Mouse (Mus musculus): ENCODE results near the gene Cep63. TPM values are rescaled to one million over a fixed set of nuclear protein-coding genes. Genes with fewer than 3 reads are reported as not detected.

Gene Cep63
- polyA plus RNA-seq, 1 experiment from 2014 or later = 47.7 TPM

- 37% methylated on average over 22 of the region's 22 CpGs for WGBS
- H3K4me2 ChIP-seq (replicated peaks) = peak overlapping the region; percentile 65
- no peak overlapping the region for H3K4me3 ChIP-seq (replicated peaks)
These were observed 80.7 kb downstream of the Cep63 start for GRCm38 (mm10) chr9:102545406-102546255.

GRCm38 (mm10) chr9:102544773-102545366 lies 81.5 kb downstream of the Cep63 start:
- H3K4me3 ChIP-seq (replicated peaks) = peak overlapping the region; percentile 27
- H3K4me1 ChIP-seq (replicated peaks) = 0 out of 2 replicates have a peak, but pooled peaks cover 5% of the 10 kb centered on the region
- no peaks in the 10 kb centered on the region for H3K36me3 ChIP-seq
- no peak overlapping the region for H3K9ac ChIP-seq
- no peak overlapping the region for H3K27ac ChIP-seq
- peak; percentile 86 for ATAC-seq
- no peaks in the 10 kb centered on the region for H3K9me3 ChIP-seq
- WGBS = 1% methylated on average over 26 of the region's 26 CpGs
- H3K27me3 ChIP-seq (replicated peaks) = peaks cover 19% of the 10 kb centered on the region
- peak overlapping the region; percentile 65 for H3K4me2 ChIP-seq (replicated peaks)

More at GRCm38 (mm10) chr9:102545406-102546255, 80.7 kb downstream of the Cep63 start:
- Histone ChIP-seq H3K9ac (no peak overlapping the region), H3K27ac (no peak overlapping the region), H3K4me1 (replicated peaks) (0 out of 2 replicates have a peak, but pooled peaks cover 5% of the 10 kb centered on the region), H3K27me3 (replicated peaks) (peaks cover 19% of the 10 kb centered on the region), H3K36me3 (no peaks in the 10 kb centered on the region), H3K9me3 (no peaks in the 10 kb centered on the region)
- ATAC-seq = no peak

- Histone ChIP-seq H3K4me1 (replicated peaks) (0 out of 2 replicates have a peak, but pooled peaks cover 5% of the 10 kb centered on the region), H3K27me3 (replicated peaks) (peaks cover 19% of the 10 kb centered on the region), H3K4me2 (replicated peaks) (peak overlapping the region; percentile 65), H3K9me3 (no peaks in the 10 kb centered on the region), H3K9ac (no peak overlapping the region), H3K36me3 (no peaks in the 10 kb centered on the region), H3K27ac (no peak overlapping the region), H3K4me3 (replicated peaks) (peak overlapping the region; percentile 27)
- peak; percentile 32 for ATAC-seq
- WGBS = 21% methylated on average over 11 of the region's 11 CpGs
These were observed 82.1 kb downstream of the Cep63 start for GRCm38 (mm10) chr9:102544116-102544772.

GRCm38 (mm10) chr9:102543761-102544115 lies 82.6 kb downstream of the Cep63 start:
- no peak overlapping the region for H3K27ac ChIP-seq
- peaks cover 19% of the 10 kb centered on the region for H3K27me3 ChIP-seq (replicated peaks)
- 0 out of 2 replicates have a peak, but pooled peaks cover 5% of the 10 kb centered on the region for H3K4me1 ChIP-seq (replicated peaks)
- WGBS = 75% methylated on average over 2 of the region's 2 CpGs
- ATAC-seq = no peak
- no peaks in the 10 kb centered on the region for H3K9me3 ChIP-seq
- H3K36me3 ChIP-seq = no peaks in the 10 kb centered on the region
- H3K4me3 ChIP-seq (replicated peaks) = no peak overlapping the region
- H3K9ac ChIP-seq = no peak overlapping the region
- no peak overlapping the region for H3K4me2 ChIP-seq (replicated peaks)

GRCm38 (mm10) chr9:102542540-102542939 lies 83.8 kb downstream of the Cep63 start:
- peaks cover 19% of the 10 kb centered on the region for H3K27me3 ChIP-seq (replicated peaks)
- no peaks in the 10 kb centered on the region for H3K36me3 ChIP-seq
- no peak overlapping the region for H3K4me3 ChIP-seq (replicated peaks)
- no peaks in the 10 kb centered on the region for H3K9me3 ChIP-seq
- WGBS = 70% methylated on average over 8 of the region's 8 CpGs
- 0 out of 2 replicates have a peak, but pooled peaks cover 5% of the 10 kb centered on the region for H3K4me1 ChIP-seq (replicated peaks)
- no peak overlapping the region for H3K9ac ChIP-seq
- H3K4me2 ChIP-seq (replicated peaks) = no peak overlapping the region
- no peak overlapping the region for H3K27ac ChIP-seq
- ATAC-seq = no peak

GRCm38 (mm10) chr9:102541666-102542065 lies 84.7 kb downstream of the Cep63 start:
- Histone ChIP-seq H3K36me3 (no peaks in the 10 kb centered on the region), H3K4me3 (replicated peaks) (no peak overlapping the region), H3K4me2 (replicated peaks) (no peak overlapping the region), H3K9me3 (no peaks in the 10 kb centered on the region), H3K9ac (no peak overlapping the region), H3K27ac (no peak overlapping the region), H3K4me1 (replicated peaks) (0 out of 2 replicates have a peak, but pooled peaks cover 5% of the 10 kb centered on the region), H3K27me3 (replicated peaks) (peaks cover 12% of the 10 kb centered on the region)
- ATAC-seq = no peak
- 84% methylated on average over 10 of the region's 10 CpGs for WGBS

- WGBS = 51% methylated on average over 7 of the region's 7 CpGs
- H3K27me3 ChIP-seq (replicated peaks) = peaks cover 9% of the 10 kb centered on the region; the same call in 1 of the 2 replicates
- no peak overlapping the region for H3K4me2 ChIP-seq (replicated peaks)
- no peak for ATAC-seq
- H3K4me1 ChIP-seq (replicated peaks) = 0 out of 2 replicates have a peak, but pooled peaks cover 1% of the 10 kb centered on the region
- no peak overlapping the region for H3K9ac ChIP-seq
- H3K9me3 ChIP-seq = no peaks in the 10 kb centered on the region
- no peak overlapping the region for H3K4me3 ChIP-seq (replicated peaks)
- no peaks in the 10 kb centered on the region for H3K36me3 ChIP-seq
- no peak overlapping the region for H3K27ac ChIP-seq
These were observed 86.6 kb downstream of the Cep63 start for GRCm38 (mm10) chr9:102539699-102540098.

- H3K27me3 ChIP-seq (replicated peaks) = no peaks in the 10 kb centered on the region
- no peak overlapping the region for H3K4me3 ChIP-seq (replicated peaks)
- H3K4me2 ChIP-seq (replicated peaks) = no peak overlapping the region
- 89% methylated on average over 4 of the region's 4 CpGs for WGBS
- no peaks in the 10 kb centered on the region for H3K36me3 ChIP-seq
- no peak overlapping the region for H3K27ac ChIP-seq
- ATAC-seq = no peak
- no peaks in the 10 kb centered on the region for H3K4me1 ChIP-seq (replicated peaks)
- no peaks in the 10 kb centered on the region for H3K9me3 ChIP-seq
- H3K9ac ChIP-seq = no peak overlapping the region
These were observed 89.4 kb downstream of the Cep63 start for GRCm38 (mm10) chr9:102536968-102537367.

Other genes with a start within 250 kb of the Cep63 start
- 0.03 and 0.14 TPM in 2 replicates for gene Ky, start 120.8 kb downstream of the Cep63 start, polyA plus RNA-seq (2015; fragmentation: Nextera tagmentation; extraction: Ambion mirVana)
- gene Anapc13, start 238 bp downstream of the Cep63 start, polyA plus RNA-seq (2015; fragmentation: Nextera tagmentation; extraction: Ambion mirVana) = 194 and 206 TPM in 2 replicates
- gene Amotl2, start 90.1 kb upstream of the Cep63 start, polyA plus RNA-seq (2015; fragmentation: Nextera tagmentation; extraction: Ambion mirVana) = 31.8 and 32.9 TPM in 2 replicates
- 19.7 and 21.2 TPM in 2 replicates for gene Ryk, start 208.4 kb upstream of the Cep63 start, polyA plus RNA-seq (2015; fragmentation: Nextera tagmentation; extraction: Ambion mirVana)